Mouse (Mus musculus) midbrain, embryonic 16.5 days (tissue): ENCODE measurements at regions not wholly inside any gene's neighbourhood (a gene's known extent, or its start where the extent isn't known, plus 50 kb on each side); places are given as distances from the start of the nearest gene placed in this dataset.
A peak's percentile ranks its signal among the peaks of the same experiment; 100 is the strongest.

Experiments
- ATAC-seq: fragments of 200-750 bp; cut with Nextera tagmentation; 2 replicates; pipeline ENCODE4 v1.8.0; 2017; ENCODE audit warnings: moderate TSS enrichment
- H3K27ac ChIP-seq: fragments of 300-500 bp; sonication (generic); 2 replicates; pipeline ENCODE4 v1.5.1; 2014; ENCODE audit warnings: mild to moderate bottlenecking, low read length, mixed read lengths
- H3K27me3 ChIP-seq: fragments of 300-500 bp; sonication (generic); 2 replicates; pipeline ENCODE4 v1.6.1; 2014; ENCODE audit warnings: low read depth, low read length, mixed read lengths; ENCODE audit not compliant: control insufficient read depth, insufficient read depth
- H3K36me3 ChIP-seq: fragments of 300-500 bp; sonication (generic); 2 replicates; pipeline ENCODE4 v1.6.1; 2014; ENCODE audit warnings: mild to moderate bottlenecking, low read length, moderate library complexity, mixed read lengths; ENCODE audit not compliant: control insufficient read depth, insufficient read depth
- H3K4me1 ChIP-seq: fragments of 300-500 bp; sonication (generic); 2 replicates; pipeline ENCODE4 v1.6.1; 2014; ENCODE audit warnings: mild to moderate bottlenecking, low read length, mixed read lengths; ENCODE audit not compliant: control insufficient read depth, insufficient read depth
- H3K4me2 ChIP-seq: fragments of 300-500 bp; sonication (generic); 2 replicates; pipeline ENCODE4 v1.6.1; 2014; ENCODE audit warnings: mild to moderate bottlenecking, low read length, mixed read lengths
- H3K4me3 ChIP-seq: fragments of 300-500 bp; sonication (generic); 2 replicates; pipeline ENCODE4 v1.5.1; 2014; ENCODE audit warnings: low read depth, mild to moderate bottlenecking, low read length, moderate library complexity, mixed read lengths
- H3K9ac ChIP-seq: fragments of 300-500 bp; sonication (generic); 2 replicates; pipeline ENCODE4 v1.6.1; 2014; ENCODE audit warnings: low read depth, low read length, mixed read lengths
- H3K9me3 ChIP-seq: fragments of 300-500 bp; sonication (generic); replicated peaks from 2 replicates; pipeline ENCODE4 v1.6.1; 2014; ENCODE audit warnings: mild to moderate bottlenecking, low read length, mixed read lengths; ENCODE audit not compliant: control insufficient read depth, poor library complexity, severe bottlenecking
- WGBS: fragments of 180-500 bp; shearing (Covaris S2); extraction: QIAGEN DNeasy Blood & Tissue Kit; methylation state at CpG from one replicate; pipeline ENCODE4 v1.1.7; 2014; 5-methylcytosine and 5-hydroxymethylcytosine counted together

DNA sequence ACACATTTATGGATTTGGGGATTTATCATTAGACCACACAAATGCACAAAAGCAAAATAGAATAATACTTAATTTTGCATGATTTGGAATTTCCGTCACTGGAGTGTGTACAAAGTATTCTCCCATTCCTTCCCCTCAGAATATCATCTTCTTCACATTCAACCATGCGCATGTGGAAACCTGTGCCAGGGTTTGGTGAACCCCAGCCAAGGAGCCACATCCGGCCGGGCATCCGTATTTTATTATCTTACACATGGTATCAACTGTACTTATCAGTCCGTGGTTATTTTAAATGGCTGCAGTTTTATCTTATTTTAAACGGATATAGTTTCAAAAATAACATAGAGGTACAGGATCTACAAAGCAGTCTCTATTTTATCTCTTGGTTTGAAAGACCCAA, 641.4 kb downstream of the Dok5 start:
- Histone ChIP-seq H3K27ac (no peak overlapping the region), H3K9ac (no peak overlapping the region), H3K4me2 (no peak overlapping the region), H3K36me3 (no peaks in the 10 kb centered on the region), H3K27me3 (no peaks in the 10 kb centered on the region), H3K4me1 (no peaks in the 10 kb centered on the region), H3K9me3 (no peaks in the 10 kb centered on the region), H3K4me3 (no peak overlapping the region)
- ATAC-seq = no peak
- 94% methylated on average over 7 of the region's 7 CpGs for WGBS

- no peak for ATAC-seq
- Histone ChIP-seq H3K9me3 (no peaks in the 10 kb centered on the region), H3K36me3 (no peaks in the 10 kb centered on the region), H3K27me3 (no peaks in the 10 kb centered on the region), H3K9ac (no peak overlapping the region), H3K4me1 (no peaks in the 10 kb centered on the region), H3K4me2 (no peak overlapping the region), H3K27ac (no peak overlapping the region), H3K4me3 (no peak overlapping the region)
- WGBS = 71% methylated on average over 5 of the region's 5 CpGs
Observed at GRCm38 (mm10) chr2:171371751-171372150, 640.1 kb downstream of the Dok5 start.

DNA sequence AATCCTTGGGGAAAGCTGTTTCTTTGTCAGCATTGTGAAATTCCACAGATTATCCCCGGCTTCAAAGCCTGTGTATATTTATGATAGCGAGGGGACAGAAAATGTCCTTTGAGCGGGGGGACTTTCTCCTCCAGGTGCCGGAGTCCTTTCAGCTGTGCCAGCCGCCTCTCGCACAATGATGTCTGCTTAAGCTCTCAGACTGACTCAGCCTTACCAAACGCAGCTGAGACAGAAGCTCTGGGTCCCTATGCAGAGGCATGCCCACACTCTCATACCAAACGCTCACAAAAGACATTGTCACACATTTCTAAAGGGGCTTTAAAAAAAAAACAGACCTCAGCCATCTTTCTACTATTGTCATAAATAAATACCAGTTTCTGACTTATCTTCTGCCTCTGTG, 633.9 kb downstream of the Dok5 start:
- H3K27ac ChIP-seq = peak overlapping the region; percentile 15; the same call in 1 of the 2 replicates
- peak; percentile 66 for ATAC-seq
- H3K9me3 ChIP-seq = no peaks in the 10 kb centered on the region
- no peak overlapping the region for H3K4me3 ChIP-seq
- H3K36me3 ChIP-seq = no peaks in the 10 kb centered on the region
- WGBS = 39% methylated on average over 8 of the region's 8 CpGs
- H3K4me2 ChIP-seq = peak overlapping the region; percentile 18; the same call in 1 of the 2 replicates
- H3K27me3 ChIP-seq = no peaks in the 10 kb centered on the region
- peak overlapping the region; percentile 39; the same call in 1 of the 2 replicates for H3K9ac ChIP-seq
- no peaks in the 10 kb centered on the region for H3K4me1 ChIP-seq

DNA sequence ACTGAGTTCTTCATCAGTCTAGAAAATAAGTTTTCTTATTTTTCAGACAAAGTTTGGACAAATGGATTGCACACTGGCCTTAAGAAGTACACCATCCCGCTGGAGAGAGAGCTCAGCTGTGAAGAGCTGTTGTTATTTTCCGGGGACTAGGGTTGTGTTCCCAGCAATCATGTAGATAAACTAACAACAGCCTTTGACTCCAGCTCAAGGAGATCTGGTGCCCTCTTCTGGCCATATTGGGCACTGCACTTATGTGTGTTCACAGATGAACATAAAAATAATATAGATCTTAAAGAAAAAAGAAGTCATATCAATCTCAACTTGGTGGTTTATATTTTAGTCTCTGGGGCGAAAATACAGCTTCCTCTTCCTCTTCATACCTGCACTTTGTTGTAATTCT, 633.0 kb downstream of the Dok5 start:
- Histone ChIP-seq H3K36me3 (no peaks in the 10 kb centered on the region), H3K9ac (no peak overlapping the region), H3K9me3 (no peaks in the 10 kb centered on the region), H3K4me1 (no peaks in the 10 kb centered on the region), H3K4me3 (no peak overlapping the region), H3K4me2 (no peak overlapping the region), H3K27me3 (no peaks in the 10 kb centered on the region), H3K27ac (no peak overlapping the region)
- ATAC-seq = no peak
- WGBS = 93% methylated on average over 3 of the region's 3 CpGs

- Histone ChIP-seq H3K4me1 (no peaks in the 10 kb centered on the region), H3K27me3 (no peaks in the 10 kb centered on the region), H3K9ac (no peak overlapping the region), H3K27ac (no peak overlapping the region), H3K4me3 (no peak overlapping the region), H3K9me3 (no peaks in the 10 kb centered on the region), H3K4me2 (no peak overlapping the region), H3K36me3 (no peaks in the 10 kb centered on the region)
- ATAC-seq = no peak
- WGBS = 84% methylated on average over 3 of the region's 3 CpGs
Observed at GRCm38 (mm10) chr2:171363381-171363780, 631.8 kb downstream of the Dok5 start.

DNA sequence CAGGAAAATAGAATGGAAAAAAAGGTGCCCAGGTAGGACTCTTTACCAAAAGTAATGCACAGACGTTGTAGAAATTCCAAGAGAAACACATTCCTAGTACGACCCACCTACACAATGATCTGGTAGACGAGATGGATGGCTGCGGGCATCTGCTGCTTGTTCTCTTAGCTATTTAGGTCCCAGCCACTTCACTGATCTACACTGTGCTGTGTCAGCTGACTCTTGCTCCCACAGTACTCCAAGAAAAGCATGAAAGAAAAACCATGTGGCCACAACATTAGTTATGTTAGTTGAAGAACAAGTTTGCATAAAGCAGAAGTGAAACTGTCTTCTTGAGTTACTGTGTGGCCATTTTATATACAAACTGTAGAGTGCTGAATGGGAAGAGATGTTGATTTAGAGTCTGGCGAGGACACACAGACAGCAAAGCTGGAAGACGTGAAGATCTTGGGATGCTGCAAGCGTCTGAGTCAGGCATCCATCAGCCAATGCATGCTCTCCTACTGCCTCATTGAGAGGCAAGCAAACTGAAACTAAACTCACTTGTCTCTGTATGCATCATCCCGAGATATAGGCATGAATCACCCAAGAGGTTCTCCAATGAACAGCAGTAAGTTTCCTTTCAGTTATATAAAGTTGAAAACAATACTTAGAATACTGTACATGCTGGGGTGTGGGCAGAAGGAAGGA, 626.6 kb downstream of the Dok5 start:
- H3K4me3 ChIP-seq = no peak overlapping the region
- WGBS = 94% methylated on average over 8 of the region's 8 CpGs

DNA sequence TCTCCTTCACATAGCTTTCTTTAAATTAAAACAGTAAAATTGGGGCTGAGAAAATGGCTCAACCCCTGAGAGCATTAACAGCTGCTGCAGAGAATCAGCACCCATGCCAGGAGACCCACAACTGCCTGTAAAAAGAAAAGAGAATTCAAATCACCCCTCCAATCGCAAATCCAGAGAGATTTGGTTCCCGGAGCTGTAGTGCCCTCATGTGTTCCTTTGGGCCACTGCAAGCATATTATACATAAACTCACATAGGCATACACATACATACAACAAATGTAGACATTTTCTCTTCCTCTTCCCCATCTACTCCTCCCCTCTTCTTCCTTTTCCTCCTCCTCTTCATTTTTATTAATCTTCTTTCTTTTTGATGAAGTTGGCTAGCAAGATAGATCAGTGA, 616.5 kb downstream of the Dok5 start:
- Histone ChIP-seq H3K27me3 (no peaks in the 10 kb centered on the region), H3K27ac (no peak overlapping the region), H3K4me2 (no peak overlapping the region), H3K36me3 (no peaks in the 10 kb centered on the region), H3K9ac (no peak overlapping the region), H3K4me3 (no peak overlapping the region), H3K9me3 (no peaks in the 10 kb centered on the region), H3K4me1 (peaks cover 5% of the 10 kb centered on the region; the same call in 1 of the 2 replicates)
- 91% methylated on average over 2 of the region's 2 CpGs for WGBS
- ATAC-seq = no peak

More for the DNA sequence above, 626.6 kb downstream of the Dok5 start:
- H3K4me2 ChIP-seq = no peak overlapping the region
- H3K27ac ChIP-seq = no peak overlapping the region
- H3K36me3 ChIP-seq = no peaks in the 10 kb centered on the region
- no peak for ATAC-seq
- H3K9me3 ChIP-seq = peaks cover 5% of the 10 kb centered on the region; the same call in 1 of the 2 replicates
- H3K4me1 ChIP-seq = no peaks in the 10 kb centered on the region
- no peak overlapping the region for H3K9ac ChIP-seq
- no peaks in the 10 kb centered on the region for H3K27me3 ChIP-seq

- H3K4me3 ChIP-seq = no peak overlapping the region
- H3K4me2 ChIP-seq = no peak overlapping the region
- 0 out of 2 replicates have a peak, but pooled peaks cover 2% of the 10 kb centered on the region for H3K9me3 ChIP-seq
- H3K9ac ChIP-seq = no peak overlapping the region
- H3K27me3 ChIP-seq = no peaks in the 10 kb centered on the region
- no peaks in the 10 kb centered on the region for H3K4me1 ChIP-seq
- 45% methylated on average over 14 of the region's 14 CpGs for WGBS
- peak overlapping the region; percentile 4; the same call in 1 of the 2 replicates for H3K27ac ChIP-seq
- no peaks in the 10 kb centered on the region for H3K36me3 ChIP-seq
- ATAC-seq = no peak
Observed at GRCm38 (mm10) chr2:171333816-171334757, 602.5 kb downstream of the Dok5 start.

- Histone ChIP-seq H3K4me1 (no peaks in the 10 kb centered on the region), H3K9ac (no peak overlapping the region), H3K9me3 (0 out of 2 replicates have a peak, but pooled peaks cover 2% of the 10 kb centered on the region), H3K27me3 (no peaks in the 10 kb centered on the region), H3K27ac (no peak overlapping the region), H3K36me3 (no peaks in the 10 kb centered on the region), H3K4me3 (no peak overlapping the region), H3K4me2 (no peak overlapping the region)
- WGBS = 89% methylated on average over 8 of the region's 8 CpGs
- no peak for ATAC-seq
Observed at GRCm38 (mm10) chr2:171332826-171333225, 601.2 kb downstream of the Dok5 start.
